Mouse (Mus musculus) urinary bladder, postnatal 10 days (tissue): ENCODE results near the gene Cfap61.

Experiments
- DNase-seq: peaks from one replicate; pipeline ENCODE4 v3.0.0; 2022; ENCODE audit warnings: low spot score

The Cfap61 gene

DNA sequence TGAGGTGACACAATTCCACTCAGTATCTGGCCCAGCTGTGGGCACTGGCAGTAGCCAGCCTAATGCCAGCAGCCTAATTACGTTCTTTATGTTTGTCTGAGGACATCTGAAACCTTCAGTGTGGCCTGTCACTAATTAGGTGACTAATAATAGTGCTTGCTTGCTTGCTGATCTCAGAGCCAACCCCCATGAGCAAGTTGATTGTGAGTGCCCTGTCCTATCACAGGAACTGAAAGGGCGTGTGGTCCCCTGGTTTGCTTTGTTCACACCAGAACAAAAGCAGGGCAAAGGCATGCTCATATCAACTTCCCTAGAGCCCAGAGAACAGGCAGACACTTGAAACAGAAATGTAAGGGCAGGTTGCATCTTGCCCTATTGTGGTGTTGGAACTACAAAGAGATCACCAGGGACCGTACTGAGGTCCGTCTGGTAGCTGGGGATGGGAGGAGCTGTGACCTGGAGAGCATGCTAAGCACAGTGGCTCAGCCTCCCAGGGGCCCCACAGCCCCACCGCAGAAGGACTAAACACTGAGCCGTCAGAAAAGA, 148.8 kb downstream of the Cfap61 start:
- no peak for DNase-seq

DNA sequence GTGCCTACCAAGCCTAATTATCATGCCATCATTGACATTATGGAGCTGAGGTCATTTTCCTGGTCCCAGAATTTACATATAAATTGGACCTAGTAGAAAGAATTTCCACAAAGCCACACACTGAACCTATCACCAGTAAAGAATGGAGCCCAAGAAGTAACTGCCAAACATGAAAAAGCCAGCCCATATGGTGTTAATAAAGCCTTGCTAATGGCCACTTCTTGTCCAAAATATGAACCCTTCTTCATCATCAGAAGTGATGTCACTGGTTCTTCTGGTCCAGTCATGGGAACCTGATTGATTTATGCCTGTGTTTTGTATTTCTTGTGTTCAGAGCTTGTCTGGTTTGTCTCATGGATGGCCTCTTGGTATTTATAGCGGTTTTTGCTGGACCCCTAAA, 152.8 kb downstream of the Cfap61 start:
- DNase-seq, result no peak

DNA sequence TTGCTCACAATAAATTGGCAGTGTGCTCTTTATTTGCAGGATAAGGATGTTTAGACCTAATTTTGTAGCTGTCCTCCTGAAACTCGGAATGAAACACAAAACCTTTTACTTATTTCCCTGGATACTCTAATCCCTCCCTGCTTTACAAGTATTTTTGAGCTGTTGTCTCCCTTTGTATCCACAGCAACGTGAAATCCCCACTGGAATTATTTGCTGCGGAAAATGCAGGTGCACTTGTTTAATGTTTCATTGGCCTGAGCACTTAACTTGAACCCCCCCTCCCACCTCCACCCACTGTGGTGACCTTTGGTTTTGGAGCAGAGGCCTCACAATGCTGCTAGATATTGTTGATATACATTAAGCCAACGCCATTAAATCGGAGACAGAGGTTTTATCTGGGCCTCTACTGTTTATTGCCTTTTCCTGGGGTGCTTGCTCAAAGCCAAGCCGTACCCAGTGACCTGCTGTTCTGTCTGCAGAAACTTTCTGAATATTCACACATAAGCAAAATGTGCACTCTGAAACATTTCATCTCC, 154.6 kb downstream of the Cfap61 start:
- no peak for DNase-seq

DNA sequence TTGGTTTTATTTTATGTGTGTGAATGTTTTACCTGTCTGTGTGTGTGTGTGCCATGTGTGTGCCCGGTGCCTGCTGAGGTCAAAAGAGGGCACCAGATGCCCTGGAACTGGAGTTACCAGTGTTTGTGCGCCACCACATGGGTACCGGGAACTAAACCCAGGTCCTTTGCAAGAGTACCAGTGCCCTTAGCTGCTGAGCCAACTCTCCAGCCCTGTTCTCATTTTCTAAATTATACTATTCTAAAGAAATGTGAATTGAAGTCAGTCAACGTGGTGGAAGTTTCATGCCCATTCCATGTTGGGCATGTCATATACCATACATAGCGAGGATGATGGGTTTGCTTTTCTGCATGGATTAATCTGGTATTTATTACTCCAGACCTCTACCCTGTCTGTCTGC, 162.9 kb downstream of the Cfap61 start:
- no peak for DNase-seq

DNA sequence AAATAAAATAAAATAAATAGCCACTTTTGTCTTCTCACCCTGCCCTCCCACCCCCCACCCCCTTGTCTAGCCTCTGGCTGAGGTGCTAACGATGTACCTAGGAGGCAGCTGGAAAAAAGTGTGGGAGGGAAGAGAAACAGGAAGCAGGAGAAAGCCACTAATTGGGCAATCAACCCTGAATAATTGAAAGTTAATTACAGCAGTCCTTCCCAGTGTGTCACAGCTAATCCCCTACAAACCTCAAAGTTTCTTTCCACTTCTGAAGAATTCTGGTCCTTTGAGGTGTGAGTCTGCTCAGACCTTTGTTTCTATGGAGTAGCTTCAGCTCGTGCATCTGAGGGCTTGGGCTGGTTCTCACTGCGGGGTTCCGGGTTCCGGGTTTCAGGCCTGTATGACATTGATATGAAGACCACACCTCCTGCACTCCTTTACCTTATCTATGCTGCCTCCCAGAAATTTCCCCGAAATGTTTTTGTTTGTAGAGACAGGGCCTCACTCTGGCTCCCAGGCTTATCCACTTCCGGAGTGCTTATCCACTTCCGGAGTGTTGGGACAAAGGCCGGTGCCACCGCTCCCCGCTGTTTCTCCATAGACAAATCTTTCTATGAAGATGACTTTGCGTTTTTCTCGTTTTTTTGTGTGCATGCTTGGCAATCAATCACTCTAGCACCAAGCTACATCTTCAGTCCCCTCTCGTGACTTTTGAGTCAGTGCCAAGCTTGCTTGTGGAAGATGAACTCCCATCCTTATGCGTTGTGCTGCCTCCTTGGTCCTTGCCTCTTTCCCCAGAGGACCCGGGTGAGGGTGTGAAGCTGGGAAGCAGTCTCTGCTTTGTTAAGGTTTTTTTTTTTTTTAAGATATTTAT, 164.5 kb downstream of the Cfap61 start:
- no peak for DNase-seq

DNA sequence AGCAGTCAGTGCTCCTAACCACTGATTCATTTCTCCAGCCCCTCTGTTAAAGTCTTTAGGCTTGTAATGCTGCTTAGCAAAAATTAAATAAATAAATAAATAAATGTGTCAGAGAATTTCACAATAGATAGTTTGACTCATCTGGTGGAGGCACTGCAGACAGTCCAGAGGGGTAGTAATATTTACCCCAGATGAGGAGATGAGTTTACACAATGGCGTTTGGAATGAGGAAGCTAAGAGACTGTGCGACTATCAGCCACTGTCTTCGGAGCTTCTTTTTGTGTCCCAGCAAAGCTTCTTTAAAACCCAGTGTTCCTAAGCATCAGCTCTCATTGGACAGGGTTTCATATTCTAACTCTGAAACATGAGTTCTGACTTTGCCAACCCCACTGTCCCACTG, 165.3 kb downstream of the Cfap61 start:
- DNase-seq, result no peak

DNA sequence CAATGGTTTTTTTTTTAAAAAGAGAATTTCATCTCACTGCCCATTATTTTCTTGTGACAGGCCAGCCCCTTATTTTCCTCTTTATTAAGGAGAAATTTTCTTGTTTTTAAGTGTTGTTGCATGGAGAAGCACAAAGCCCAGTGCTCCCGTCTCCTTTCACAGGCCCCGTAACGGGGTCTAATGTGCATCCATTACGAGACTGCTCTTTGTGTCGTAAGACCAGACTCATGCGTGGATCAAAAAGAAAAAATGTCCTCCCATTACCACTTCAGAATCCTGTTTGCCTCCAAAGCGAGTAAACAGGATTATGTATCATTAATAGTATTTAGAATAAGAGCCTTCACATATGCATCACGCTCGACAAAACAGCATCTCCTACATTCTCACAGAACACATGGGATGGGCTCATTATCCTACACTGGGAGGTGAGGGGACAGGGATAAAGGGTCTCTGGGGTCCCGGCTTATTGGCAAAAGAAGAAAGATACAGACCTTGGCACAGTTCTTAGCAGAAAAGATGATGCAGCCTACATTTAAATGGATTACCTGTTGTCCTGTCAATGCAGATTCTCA, 166.0 kb downstream of the Cfap61 start:
- no peak for DNase-seq

DNA sequence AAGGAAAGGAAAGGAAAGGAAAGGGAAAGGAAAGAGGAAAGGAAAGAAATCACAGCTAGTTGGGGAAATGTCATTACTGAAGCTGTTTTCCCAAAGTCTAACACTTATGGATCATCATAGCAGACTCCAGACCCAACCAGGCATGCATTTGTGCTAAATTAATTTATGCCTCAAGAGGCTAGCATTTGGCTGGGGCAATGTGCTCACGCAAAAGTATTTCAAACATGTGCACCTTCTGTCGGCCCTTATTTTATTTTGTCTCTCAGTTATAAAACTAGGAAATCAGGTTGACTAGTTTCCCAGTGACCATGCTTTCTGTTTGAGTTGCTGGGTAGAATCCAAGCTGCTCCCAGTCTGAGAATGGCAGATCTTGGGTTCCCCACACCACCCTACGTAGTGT, 168.0 kb downstream of the Cfap61 start:
- no peak for DNase-seq

DNA sequence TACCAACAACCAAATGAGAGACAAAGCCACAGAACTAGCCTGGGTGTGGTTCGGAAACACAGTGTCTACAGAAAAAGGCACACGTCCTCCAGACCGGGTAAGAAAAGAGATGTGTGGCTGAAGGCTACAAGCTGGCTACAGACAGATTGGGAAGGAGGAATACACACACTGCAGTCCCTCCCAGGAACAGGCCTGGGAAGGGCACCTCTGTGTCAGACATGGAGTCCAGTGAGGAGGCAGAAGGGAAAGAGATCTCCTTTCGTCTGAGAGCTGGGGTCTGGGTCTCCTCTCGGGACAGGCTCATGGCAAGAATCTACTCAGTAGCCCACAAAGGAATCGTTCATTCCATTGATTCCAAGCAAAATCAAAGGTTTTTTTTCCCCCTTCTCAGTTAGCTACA, 170.8 kb downstream of the Cfap61 start:
- DNase-seq, result no peak

DNA sequence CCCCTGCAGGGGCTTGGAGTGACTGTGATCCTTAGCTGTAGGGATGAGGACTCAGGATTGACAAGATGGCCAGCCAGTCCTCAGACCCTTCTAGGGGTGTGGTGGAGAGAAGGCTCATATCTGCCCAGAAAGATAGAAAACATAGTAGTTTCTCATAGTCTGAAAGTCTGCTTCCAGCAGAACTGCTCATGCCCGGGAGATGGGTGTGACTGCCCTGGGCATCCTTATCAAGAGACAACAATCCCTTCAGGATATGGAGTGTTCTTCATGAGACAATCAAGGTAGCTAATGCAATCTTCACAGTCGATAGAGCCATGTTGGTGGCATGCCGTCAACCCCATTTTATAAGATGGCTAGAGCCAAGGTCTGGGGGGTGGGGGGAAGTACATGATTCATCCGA, 173.4 kb downstream of the Cfap61 start:
- no peak for DNase-seq

DNA sequence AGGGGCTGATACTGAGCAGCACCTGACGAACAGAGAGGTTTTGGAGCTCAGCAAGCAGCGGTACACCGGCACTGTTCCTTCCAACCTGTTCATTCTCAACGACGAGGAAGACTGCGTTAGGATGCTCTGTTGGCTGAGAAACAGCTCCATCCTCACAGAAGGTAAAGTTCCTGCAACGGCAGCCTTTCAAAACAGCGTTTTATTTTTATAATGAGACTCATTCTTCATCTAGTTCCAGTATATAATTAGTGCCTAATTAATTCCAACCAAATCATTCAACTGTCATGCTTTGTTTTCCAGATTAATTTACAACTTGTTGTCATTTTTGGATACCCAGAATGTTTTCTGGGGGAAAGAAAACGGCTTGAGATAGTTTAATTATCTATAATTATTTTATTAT, 175.3 kb downstream of the Cfap61 start:
- DNase-seq, result no peak

DNA sequence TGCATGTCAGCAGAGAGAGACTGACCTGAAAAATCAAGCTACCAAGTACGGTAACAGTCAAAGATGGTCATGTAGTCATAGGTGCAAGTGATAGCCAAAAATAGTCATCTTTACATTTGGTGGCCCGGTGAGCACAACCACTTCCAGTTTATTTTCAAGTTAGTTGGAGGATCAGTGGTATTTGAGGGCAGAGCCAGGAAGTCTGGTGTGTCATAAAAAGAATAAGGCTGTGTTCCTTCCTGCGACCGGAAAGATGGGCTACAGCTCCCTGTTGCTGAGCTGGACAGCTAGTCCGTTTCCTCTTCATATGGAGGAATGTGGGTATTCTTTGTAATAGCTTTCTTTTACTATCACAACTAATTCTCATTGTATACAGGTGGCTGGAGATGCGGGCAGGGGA, 181.7 kb downstream of the Cfap61 start:
- no peak for DNase-seq

DNA sequence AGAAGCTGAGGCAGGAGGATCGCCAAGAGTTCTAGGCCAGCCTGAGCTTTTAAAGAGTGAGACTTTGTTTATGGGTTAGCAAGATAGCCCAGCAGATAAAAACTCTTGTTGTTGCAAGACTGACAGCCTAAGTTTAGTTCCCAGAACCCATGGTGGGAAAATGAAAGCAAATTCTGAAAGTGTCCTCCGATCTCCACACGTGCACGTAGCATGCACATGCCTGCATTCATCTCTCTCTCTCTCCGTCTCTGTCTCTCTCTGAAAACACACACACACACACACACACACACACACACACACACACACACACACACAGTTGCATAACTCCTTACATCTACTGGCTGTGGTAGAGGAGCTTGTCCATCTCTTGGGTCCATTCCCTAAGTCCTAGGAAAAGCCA, 182.1 kb downstream of the Cfap61 start:
- no peak for DNase-seq

DNA sequence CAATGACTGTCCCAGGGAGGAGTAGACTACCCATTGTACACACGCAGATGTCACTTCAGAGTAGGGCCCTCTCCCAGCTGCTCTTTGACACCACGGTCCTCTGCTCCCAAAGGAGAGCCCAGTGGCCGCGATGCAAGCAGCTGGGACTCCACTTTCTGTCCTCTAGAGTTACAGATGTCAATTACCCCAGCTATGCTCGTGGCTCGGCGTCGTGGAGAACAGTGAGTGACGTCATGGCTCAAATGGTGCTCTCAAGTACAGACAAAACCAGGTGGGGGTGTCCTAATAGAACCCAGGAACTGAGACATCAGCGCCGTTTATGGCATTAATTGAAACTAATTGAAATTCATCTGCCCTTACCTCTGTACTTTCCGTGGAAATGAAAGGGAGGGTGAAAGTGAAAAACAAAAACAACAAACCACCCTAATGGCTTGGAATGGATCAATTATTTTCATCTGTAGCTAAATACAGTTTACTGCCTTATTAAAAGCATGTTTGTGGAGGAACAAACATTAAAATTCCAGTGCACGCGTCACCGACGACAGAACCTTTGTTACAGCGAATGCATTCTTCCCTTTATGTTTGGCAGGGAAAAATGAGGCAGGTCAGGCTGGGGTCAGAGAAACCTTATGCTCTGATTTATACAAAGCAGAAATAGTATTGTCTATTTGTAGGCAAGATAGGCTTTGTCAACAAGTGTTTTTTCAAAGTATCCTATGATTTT, 182.8 kb downstream of the Cfap61 start:
- no peak for DNase-seq

DNA sequence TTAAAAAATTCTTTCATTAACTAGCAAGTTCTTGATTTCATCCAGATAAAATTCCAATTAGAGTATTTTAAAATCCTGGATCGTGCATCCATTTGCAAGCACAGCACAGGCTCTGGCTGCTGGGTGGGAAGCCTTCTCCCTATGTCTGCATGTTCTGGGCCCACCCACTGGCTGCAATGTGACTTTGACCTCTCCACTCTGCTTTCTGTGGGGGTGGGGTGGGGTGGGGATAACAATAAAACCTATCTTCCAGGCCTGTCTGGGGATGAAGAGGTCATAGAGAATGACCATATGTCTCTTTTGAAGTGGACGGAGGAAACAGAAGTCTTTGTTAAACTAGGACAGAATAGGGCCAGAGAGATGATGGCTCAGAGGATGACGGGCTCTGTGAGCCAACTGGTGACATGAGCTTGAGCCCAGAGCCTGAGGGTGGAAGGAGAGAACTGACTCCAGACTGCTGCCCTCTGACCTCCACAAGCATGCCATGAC, 183.4 kb downstream of the Cfap61 start:
- no peak for DNase-seq

DNA sequence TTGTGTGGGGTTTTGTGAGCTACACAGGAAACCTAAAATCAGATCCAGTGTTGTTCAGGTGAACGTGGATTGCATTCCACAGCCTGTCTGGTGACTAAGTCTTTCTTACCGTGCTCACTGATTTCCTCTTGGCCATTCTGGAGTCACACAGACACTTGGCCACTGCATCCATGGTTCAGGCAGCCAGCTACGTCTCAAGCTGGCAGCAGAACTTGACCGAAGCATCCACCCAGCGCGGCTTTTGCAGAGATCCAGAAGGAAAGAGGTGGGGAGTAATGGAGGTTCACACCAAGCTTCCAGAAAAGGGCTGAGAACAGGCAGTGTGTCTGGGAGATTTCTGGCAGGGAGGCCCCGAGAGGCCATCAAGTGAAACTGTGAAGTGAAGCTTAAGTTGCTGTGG, 187.0 kb downstream of the Cfap61 start:
- no peak for DNase-seq

DNA sequence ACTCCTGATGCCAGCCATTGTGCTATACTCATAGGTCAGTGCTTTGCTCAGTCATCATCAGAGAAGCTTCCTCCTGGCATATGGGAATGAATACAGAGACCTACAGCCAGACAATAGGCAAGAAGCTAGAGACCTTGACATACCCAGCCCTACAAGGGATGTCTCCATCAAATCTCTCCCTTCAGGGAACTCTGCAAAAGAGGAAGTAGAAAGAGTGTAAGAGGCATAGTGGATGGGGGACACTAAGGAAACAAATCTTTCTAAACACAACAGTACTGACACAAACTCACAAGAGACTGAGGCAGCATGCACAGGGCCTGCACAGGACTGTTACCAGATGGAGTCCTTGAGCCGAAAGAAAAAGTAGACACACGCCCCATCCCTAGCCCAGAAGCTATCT, 190.5 kb downstream of the Cfap61 start:
- DNase-seq, result no peak

DNA sequence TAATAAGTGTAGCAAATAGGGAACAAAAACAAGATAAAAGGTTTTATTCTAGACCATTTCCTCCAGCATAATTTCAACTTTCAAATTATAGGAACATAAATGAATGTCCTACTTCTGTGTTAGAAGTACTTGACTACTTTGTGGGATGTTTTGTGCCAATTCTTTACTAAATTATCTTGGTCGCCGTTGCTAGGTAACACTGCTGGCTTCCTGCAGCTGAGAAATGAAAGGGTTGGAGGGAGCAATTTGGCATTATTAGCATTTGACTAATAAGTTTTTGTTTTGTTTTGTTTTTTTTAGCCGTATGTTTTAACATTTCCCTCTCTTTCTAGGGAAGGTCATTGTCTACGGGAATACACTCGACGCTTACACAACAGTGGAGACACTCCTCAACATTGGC, 194.0 kb downstream of the Cfap61 start:
- no peak for DNase-seq

DNA sequence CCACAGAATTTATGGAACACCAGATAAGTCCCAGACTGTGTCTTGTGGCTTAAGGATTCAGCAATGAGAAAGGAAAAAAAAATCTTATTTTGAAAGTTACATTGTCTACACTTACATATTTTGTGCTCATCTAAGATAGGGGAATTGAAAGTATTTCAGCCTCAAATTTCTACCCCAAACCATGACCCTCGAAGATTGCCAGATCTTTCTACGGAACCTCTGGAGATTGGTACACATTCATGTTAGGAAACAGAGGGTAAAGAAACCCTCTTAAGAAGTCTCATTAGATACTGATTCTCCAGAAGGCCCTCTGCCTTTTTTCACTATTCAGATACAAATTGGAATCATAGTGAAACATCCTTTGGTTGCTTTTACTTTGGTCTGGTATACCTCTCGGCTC, 195.9 kb downstream of the Cfap61 start:
- DNase-seq, result no peak

DNA sequence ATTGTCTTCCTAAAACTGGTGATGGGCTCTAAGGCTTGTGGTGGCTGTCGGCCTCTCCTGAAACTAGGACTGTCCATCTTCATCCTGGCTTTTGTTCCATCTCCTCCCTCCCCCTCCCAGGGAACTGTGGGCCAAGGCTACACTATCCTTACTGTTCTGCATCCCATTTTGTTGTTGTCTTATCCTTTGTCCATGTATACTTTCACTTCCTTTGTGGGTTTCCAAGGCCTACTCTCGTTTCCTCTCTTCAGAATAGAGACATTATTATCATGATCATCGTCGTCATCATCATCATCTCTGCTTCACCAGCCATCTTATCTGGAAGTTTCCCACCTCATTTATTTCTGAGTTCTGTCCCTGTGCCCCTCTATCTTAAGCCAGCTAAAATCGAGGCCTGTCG, 199.7 kb downstream of the Cfap61 start:
- no peak for DNase-seq

DNA sequence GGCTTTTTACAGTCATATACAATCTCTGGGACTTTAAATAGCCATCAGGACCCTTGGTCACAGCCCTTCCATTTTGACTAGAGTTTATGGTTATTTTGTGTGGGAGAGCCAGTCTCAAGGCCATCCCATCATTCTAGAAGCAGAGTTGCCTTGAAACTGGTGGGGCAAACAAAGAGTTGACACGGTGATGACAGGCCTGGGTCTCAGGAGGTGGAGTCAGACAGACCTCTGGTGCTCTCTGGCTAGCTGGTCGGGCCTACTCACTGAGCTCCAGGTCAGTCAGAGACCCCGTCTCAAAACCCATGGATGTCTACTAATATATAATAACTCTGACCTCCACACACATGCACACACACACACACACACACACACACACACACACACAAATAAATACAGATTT, 206.1 kb downstream of the Cfap61 start:
- no peak for DNase-seq

DNA sequence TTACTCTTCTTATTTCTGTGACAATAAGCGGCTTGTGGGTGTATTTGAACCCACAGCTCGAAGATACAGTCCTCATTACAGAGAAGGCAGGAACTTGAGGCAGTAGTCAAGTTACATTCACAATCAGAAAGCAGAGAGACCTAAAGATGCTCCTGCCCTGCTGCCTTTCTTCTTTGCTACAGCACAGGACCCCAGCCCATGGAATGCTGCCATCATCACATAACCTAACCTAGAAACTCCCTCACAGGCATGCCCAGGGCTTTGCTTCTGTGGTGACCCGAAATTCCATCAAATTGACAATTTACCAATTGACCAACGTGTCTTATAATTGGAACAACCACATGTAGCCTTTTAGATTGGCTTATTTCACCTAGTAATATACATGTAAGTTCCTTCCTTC, 212.7 kb downstream of the Cfap61 start:
- DNase-seq, result no peak

DNA sequence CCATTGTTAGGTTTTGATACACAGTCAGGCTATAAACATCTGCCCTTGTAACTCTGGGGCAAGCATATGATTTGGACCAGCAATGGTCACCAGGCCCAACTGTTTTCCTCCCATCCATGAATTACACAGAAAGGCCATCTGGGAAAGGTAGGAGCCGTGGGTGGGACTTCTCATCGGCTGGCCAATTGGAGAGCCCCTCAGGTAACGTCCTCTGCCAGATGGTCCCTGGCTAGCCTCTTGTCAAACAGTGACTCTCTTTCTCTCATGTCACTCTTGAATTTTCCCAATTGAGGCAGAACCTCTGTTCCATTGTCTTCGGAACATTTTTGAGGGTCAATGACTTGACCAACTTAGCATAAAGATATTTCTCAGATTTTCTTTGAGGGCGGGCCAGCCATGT, 213.2 kb downstream of the Cfap61 start:
- DNase-seq, result no peak
